Mouse (Mus musculus) embryonic facial prominence, embryonic 11.5 days (tissue): ENCODE measurements around the gene Arhgap27. TPM values are rescaled to one million over a fixed set of nuclear protein-coding genes. Genes with fewer than 3 reads are reported as not detected.

Experiments
- ATAC-seq: fragments of 200-750 bp; cut with Nextera tagmentation; replicated peaks from 2 replicates; pipeline ENCODE4 v1.8.0; 2017; ENCODE audit warnings: low read depth; ENCODE audit not compliant: insufficient number of reproducible peaks, low FRiP score, low TSS enrichment
- DNase-seq: peaks from one replicate; pipeline ENCODE4 v3.0.0-alpha.2; 2015; ENCODE audit warnings: low spot score
- H3K27ac ChIP-seq: fragments of 300-500 bp; sonication (generic); replicated peaks from 2 replicates; pipeline ENCODE4 v1.5.1; 2014; ENCODE audit warnings: mild to moderate bottlenecking, low read depth, low read length, control low read depth
- H3K27me3 ChIP-seq: fragments of 300-500 bp; sonication (generic); 2 replicates; pipeline ENCODE4 v1.6.1; 2014; ENCODE audit warnings: mild to moderate bottlenecking, low read length, moderate library complexity, mixed read lengths; ENCODE audit not compliant: control insufficient read depth, insufficient read depth
- H3K36me3 ChIP-seq: fragments of 300-500 bp; sonication (generic); replicated peaks from 2 replicates; pipeline ENCODE4 v1.6.1; 2014; ENCODE audit warnings: low read depth, mild to moderate bottlenecking, low read length, moderate library complexity, mixed read lengths; ENCODE audit not compliant: control insufficient read depth, insufficient read depth
- H3K4me1 ChIP-seq: fragments of 300-500 bp; sonication (generic); 2 replicates; pipeline ENCODE4 v1.6.1; 2014; ENCODE audit warnings: low read length, mixed read lengths; ENCODE audit not compliant: control insufficient read depth, insufficient read depth
- H3K4me2 ChIP-seq: fragments of 300-500 bp; sonication (generic); 2 replicates; pipeline ENCODE4 v1.6.1; 2014; ENCODE audit warnings: low read depth, mild to moderate bottlenecking, control low read depth, low read length, moderate library complexity
- H3K4me3 ChIP-seq: fragments of 300-500 bp; sonication (generic); 2 replicates; pipeline ENCODE4 v1.5.1; 2014; ENCODE audit warnings: low read depth, low read length, control low read depth
- H3K9ac ChIP-seq: fragments of 300-500 bp; sonication (generic); replicated peaks from 2 replicates; pipeline ENCODE4 v1.6.1; 2014; ENCODE audit warnings: mild to moderate bottlenecking, control low read depth, low read length
- H3K9me3 ChIP-seq: fragments of 300-500 bp; sonication (generic); replicated peaks from 2 replicates; pipeline ENCODE4 v1.6.1; 2016; ENCODE audit warnings: mild to moderate bottlenecking, low read length, inconsistent platforms, mixed read lengths; ENCODE audit not compliant: control insufficient read depth
- WGBS: fragments of 180-500 bp; shearing (Covaris S2); extraction: QIAGEN DNeasy Blood & Tissue Kit; methylation state at CpG from one replicate; pipeline ENCODE4 v1.1.7; 2014; 5-methylcytosine and 5-hydroxymethylcytosine counted together
- polyA plus RNA-seq: library from polyadenylated mRNA; unstranded; fragments of >200 nt; fragmentation: Nextera tagmentation; extraction: Ambion mirVana; gene quantifications from 2 replicates; pipeline ENCODE4 v1.2.1, GENCODE M21; 2014

Arhgap27 gene
- polyA plus RNA-seq, 1 experiment from 2014 or later: 2.9 TPM

GRCm38 (mm10) chr11:103396236-103396635, 32.7 kb upstream of the Arhgap27 start:
- 95% methylated on average over 4 of the region's 4 CpGs for WGBS
- H3K27ac ChIP-seq: no peak overlapping the region
- DNase-seq: no peak
- H3K9ac ChIP-seq: no peak overlapping the region
- peaks cover 6% of the 10 kb centered on the region for H3K36me3 ChIP-seq
- no peak overlapping the region for H3K4me2 ChIP-seq
- H3K9me3 ChIP-seq: no peaks in the 10 kb centered on the region
- H3K27me3 ChIP-seq: no peaks in the 10 kb centered on the region
- H3K4me1 ChIP-seq: no peaks in the 10 kb centered on the region
- H3K4me3 ChIP-seq: no peak overlapping the region
- ATAC-seq: no peak

- WGBS: 73% methylated on average over 7 of the region's 7 CpGs
- no peak overlapping the region for H3K9ac ChIP-seq
- no peaks in the 10 kb centered on the region for H3K4me1 ChIP-seq
- DNase-seq: no peak
- no peak overlapping the region for H3K4me2 ChIP-seq
- peaks cover 6% of the 10 kb centered on the region for H3K36me3 ChIP-seq
- no peak for ATAC-seq
- no peaks in the 10 kb centered on the region for H3K9me3 ChIP-seq
- H3K4me3 ChIP-seq: no peak overlapping the region
- H3K27ac ChIP-seq: no peak overlapping the region
- H3K27me3 ChIP-seq: no peaks in the 10 kb centered on the region
Measured at GRCm38 (mm10) chr11:103394604-103395003, 31.1 kb upstream of the Arhgap27 start.

- H3K27me3 ChIP-seq: no peaks in the 10 kb centered on the region
- DNase-seq (no peak), ATAC-seq (no peak)
- H3K36me3 ChIP-seq: peaks cover 6% of the 10 kb centered on the region
- no peaks in the 10 kb centered on the region for H3K9me3 ChIP-seq
- no peak overlapping the region for H3K27ac ChIP-seq
- no peak overlapping the region for H3K9ac ChIP-seq
- WGBS: 91% methylated on average over 7 of the region's 7 CpGs
- no peak overlapping the region for H3K4me3 ChIP-seq
- no peaks in the 10 kb centered on the region for H3K4me1 ChIP-seq
- H3K4me2 ChIP-seq: no peak overlapping the region
Measured at GRCm38 (mm10) chr11:103394025-103394424, 30.5 kb upstream of the Arhgap27 start.

GRCm38 (mm10) chr11:103387870-103388526, 24.5 kb upstream of the Arhgap27 start:
- Histone ChIP-seq H3K4me1 (no peaks in the 10 kb centered on the region), H3K27ac (no peak overlapping the region), H3K4me2 (no peak overlapping the region), H3K4me3 (no peak overlapping the region), H3K36me3 (no peaks in the 10 kb centered on the region; the same call in 1 of the 2 replicates), H3K9me3 (no peaks in the 10 kb centered on the region), H3K27me3 (no peaks in the 10 kb centered on the region), H3K9ac (no peak overlapping the region)
- ATAC-seq (no peak), DNase-seq (no peak)
- WGBS: 83% methylated on average over 7 of the region's 7 CpGs

GRCm38 (mm10) chr11:103386827-103387226, 23.3 kb upstream of the Arhgap27 start:
- WGBS: 91% methylated on average over 9 of the region's 9 CpGs
- H3K4me1 ChIP-seq: no peaks in the 10 kb centered on the region
- H3K4me3 ChIP-seq: no peak overlapping the region
- no peak for DNase-seq
- H3K36me3 ChIP-seq: no peaks in the 10 kb centered on the region; the same call in 1 of the 2 replicates
- no peaks in the 10 kb centered on the region for H3K9me3 ChIP-seq
- H3K9ac ChIP-seq: no peak overlapping the region
- no peak overlapping the region for H3K27ac ChIP-seq
- H3K4me2 ChIP-seq: no peak overlapping the region
- no peak for ATAC-seq
- H3K27me3 ChIP-seq: no peaks in the 10 kb centered on the region

- Histone ChIP-seq H3K4me3 (no peak overlapping the region), H3K27me3 (no peaks in the 10 kb centered on the region), H3K27ac (no peak overlapping the region), H3K4me1 (no peaks in the 10 kb centered on the region), H3K9me3 (no peaks in the 10 kb centered on the region), H3K9ac (no peak overlapping the region), H3K36me3 (peaks cover 6% of the 10 kb centered on the region), H3K4me2 (no peak overlapping the region)
- no peak for ATAC-seq
- WGBS: 81% methylated on average over 5 of the region's 5 CpGs
- DNase-seq: no peak
Measured at GRCm38 (mm10) chr11:103381956-103382613, 18.6 kb upstream of the Arhgap27 start.

GRCm38 (mm10) chr11:103381505-103381904, 18.0 kb upstream of the Arhgap27 start:
- no peak overlapping the region for H3K9ac ChIP-seq
- ATAC-seq: no peak
- no peak overlapping the region for H3K27ac ChIP-seq
- H3K4me1 ChIP-seq: no peaks in the 10 kb centered on the region
- 92% methylated on average over 7 of the region's 7 CpGs for WGBS
- no peaks in the 10 kb centered on the region for H3K27me3 ChIP-seq
- DNase-seq: no peak
- no peak overlapping the region for H3K4me3 ChIP-seq
- H3K4me2 ChIP-seq: no peak overlapping the region
- no peaks in the 10 kb centered on the region for H3K9me3 ChIP-seq
- peaks cover 6% of the 10 kb centered on the region for H3K36me3 ChIP-seq

GRCm38 (mm10) chr11:103380460-103380859, 17.0 kb upstream of the Arhgap27 start:
- Histone ChIP-seq H3K36me3 (peaks cover 6% of the 10 kb centered on the region), H3K9me3 (no peaks in the 10 kb centered on the region), H3K27ac (no peak overlapping the region), H3K27me3 (no peaks in the 10 kb centered on the region), H3K4me2 (no peak overlapping the region), H3K4me1 (no peaks in the 10 kb centered on the region), H3K4me3 (no peak overlapping the region), H3K9ac (no peak overlapping the region)
- 81% methylated on average over 5 of the region's 5 CpGs for WGBS
- ATAC-seq (no peak), DNase-seq (no peak)
